Comparison of ENCODE assay signal across 26 mouse cellular contexts in genomic region chr12:44903205-44903732, GRCm38 (mm10).
DNase-seq lines count a peak whose midpoint lies in the region; ATAC-seq lines count a peak whose summit lies in the region.
"Had no signal": no experiment of that assay in that cellular context is flagged by ENCODE, and none has a peak within 500 bp of the region (broad histone marks: within the 10 kb centered on the region; RNA-seq: fewer than 3 reads in every experiment).

No protein-coding gene starts in this region.

- no peak overlapping the region for H3K4me3 ChIP-seq in hindbrain, embryonic 13.5 days
- H3K4me3 ChIP-seq in hindbrain, embryonic 11.5 days (ENCODE audit: low read depth, low read length), result no peak overlapping the region
- H3K4me3 ChIP-seq in midbrain, embryonic 15.5 days, result no peak overlapping the region
- no peak overlapping the region for H3K4me3 ChIP-seq in midbrain, embryonic 13.5 days (replicated peaks)
- H3K4me3 ChIP-seq in hindbrain, embryonic 16.5 days (ENCODE audit: low read length), result no peak overlapping the region
- H3K4me3 ChIP-seq: forebrain, embryonic 13.5 days; heart, embryonic 13.5 days; intestine, embryonic 15.5 days; neural tube, embryonic 12.5 days had no signal

- H3K27me3 ChIP-seq in hindbrain, embryonic 13.5 days, result no peaks in the 10 kb centered on the region
- H3K27me3 ChIP-seq in hindbrain, embryonic 11.5 days (ENCODE audit: control insufficient read depth, insufficient read depth, low read length), result no peaks in the 10 kb centered on the region
- no peaks in the 10 kb centered on the region for H3K27me3 ChIP-seq in midbrain, embryonic 15.5 days (replicated peaks)
- no peaks in the 10 kb centered on the region for H3K27me3 ChIP-seq in midbrain, embryonic 13.5 days
- no peaks in the 10 kb centered on the region for H3K27me3 ChIP-seq in hindbrain, embryonic 16.5 days (replicated peaks; ENCODE audit: control insufficient read depth, insufficient read depth, low read length)
- H3K27me3 ChIP-seq: forebrain, embryonic 13.5 days; heart, embryonic 13.5 days; intestine, embryonic 15.5 days; neural tube, embryonic 12.5 days had no signal

- H3K4me2 ChIP-seq in hindbrain, embryonic 13.5 days, result no peak overlapping the region
- no peak overlapping the region for H3K4me2 ChIP-seq in hindbrain, embryonic 11.5 days (replicated peaks; ENCODE audit: low read depth, low read length)
- no peak overlapping the region for H3K4me2 ChIP-seq in midbrain, embryonic 15.5 days
- H3K4me2 ChIP-seq in midbrain, embryonic 13.5 days (replicated peaks), result no peak overlapping the region
- no peak overlapping the region for H3K4me2 ChIP-seq in hindbrain, embryonic 16.5 days (ENCODE audit: low read length)
- H3K4me2 ChIP-seq: forebrain, embryonic 13.5 days; heart, embryonic 13.5 days; intestine, embryonic 15.5 days; lung, embryonic 14.5 days; neural tube, embryonic 12.5 days had no signal

- no peak overlapping the region for H3K9ac ChIP-seq in hindbrain, embryonic 13.5 days
- H3K9ac ChIP-seq in hindbrain, embryonic 11.5 days (ENCODE audit: low read depth, low read length), result no peak overlapping the region
- no peak overlapping the region for H3K9ac ChIP-seq in midbrain, embryonic 15.5 days
- H3K9ac ChIP-seq in midbrain, embryonic 13.5 days (replicated peaks), result no peak overlapping the region
- no peak overlapping the region for H3K9ac ChIP-seq in hindbrain, embryonic 16.5 days (ENCODE audit: low read depth, low read length)
- H3K9ac ChIP-seq: forebrain, embryonic 13.5 days; heart, embryonic 13.5 days; intestine, embryonic 15.5 days; liver, embryonic 14.5 days; lung, embryonic 14.5 days; neural tube, embryonic 12.5 days had no signal

- no peak for DNase-seq in hindbrain, embryonic 11.5 days (ENCODE audit: low spot score)
- no peak for DNase-seq in left cerebral cortex, adult 8-10 months (ENCODE audit: low spot score in 2 of 2)
- DNase-seq: adrenal gland, adult 2 months; adrenal gland, postnatal 36 days; cerebellum, adult 11-12 months; gastrocnemius, postnatal 10 days; heart, postnatal 10 days; kidney, adult 2 months; layer of hippocampus, adult 9-11 months; liver; lung, embryonic 14.5 days; lung, postnatal 14 days; thymus, adult 2 months; thymus, postnatal 36 days had no signal

- H3K4me1 ChIP-seq in hindbrain, embryonic 13.5 days (replicated peaks), result no peaks in the 10 kb centered on the region
- no peaks in the 10 kb centered on the region for H3K4me1 ChIP-seq in hindbrain, embryonic 11.5 days (replicated peaks; ENCODE audit: control insufficient read depth, insufficient read depth, low read length)
- no peaks in the 10 kb centered on the region for H3K4me1 ChIP-seq in midbrain, embryonic 15.5 days
- no peaks in the 10 kb centered on the region for H3K4me1 ChIP-seq in midbrain, embryonic 13.5 days (replicated peaks)
- H3K4me1 ChIP-seq in hindbrain, embryonic 16.5 days (ENCODE audit: control insufficient read depth, insufficient read depth, low read depth, low read length), result no peaks in the 10 kb centered on the region
- H3K4me1 ChIP-seq: intestine, embryonic 15.5 days; neural tube, embryonic 12.5 days had no signal

- H3K9me3 ChIP-seq in hindbrain, embryonic 13.5 days, result no peaks in the 10 kb centered on the region
- H3K9me3 ChIP-seq in hindbrain, embryonic 11.5 days (ENCODE audit: control insufficient read depth, low read length), result no peaks in the 10 kb centered on the region
- H3K9me3 ChIP-seq in midbrain, embryonic 15.5 days, result no peaks in the 10 kb centered on the region
- H3K9me3 ChIP-seq in midbrain, embryonic 13.5 days, result no peaks in the 10 kb centered on the region
- H3K9me3 ChIP-seq in hindbrain, embryonic 16.5 days (ENCODE audit: control insufficient read depth, low read length), result no peaks in the 10 kb centered on the region
- H3K9me3 ChIP-seq: forebrain, embryonic 13.5 days; heart, embryonic 13.5 days; intestine, embryonic 15.5 days; neural tube, embryonic 12.5 days had no signal

- peak; percentile 59; the same call in 1 of the 2 replicates for ATAC-seq in hindbrain, embryonic 13.5 days (ENCODE audit: low FRiP score)
- no peak for ATAC-seq in hindbrain, embryonic 11.5 days (ENCODE audit: low FRiP score)
- peak; percentile 63; the same call in 1 of the 2 replicates for ATAC-seq in midbrain, embryonic 15.5 days (replicated peaks)
- ATAC-seq in midbrain, embryonic 13.5 days, result no peak
- peak; percentile 69; the same call in 1 of the 2 replicates for ATAC-seq in hindbrain, embryonic 16.5 days
- no peak for ATAC-seq in activated CD4-positive, CD25-positive, alpha-beta regulatory T cell, adult 4 months
- ATAC-seq: CD4-positive, CD25-positive, alpha-beta regulatory T cell, adult 4 months; forebrain, embryonic 13.5 days; intestine, embryonic 15.5 days had no signal

- WGBS in hindbrain, embryonic 13.5 days, result 46% methylated on average over 1 of the region's 1 CpGs
- 90% methylated on average over 1 of the region's 1 CpGs for WGBS in hindbrain, embryonic 11.5 days
- WGBS in midbrain, embryonic 15.5 days, result 29% methylated on average over 1 of the region's 1 CpGs
- 58% methylated on average over 1 of the region's 1 CpGs for WGBS in midbrain, embryonic 13.5 days
- WGBS in hindbrain, embryonic 16.5 days, result 29% methylated on average over 1 of the region's 1 CpGs

- no peak overlapping the region for H3K27ac ChIP-seq in hindbrain, embryonic 13.5 days
- H3K27ac ChIP-seq in hindbrain, embryonic 11.5 days (ENCODE audit: low read depth, low read length), result no peak overlapping the region
- H3K27ac ChIP-seq in midbrain, embryonic 15.5 days, result no peak overlapping the region
- H3K27ac ChIP-seq in midbrain, embryonic 13.5 days, result no peak overlapping the region
- no peak overlapping the region for H3K27ac ChIP-seq in hindbrain, embryonic 16.5 days (ENCODE audit: low read depth, low read length)
- H3K27ac ChIP-seq: forebrain, embryonic 13.5 days; heart, embryonic 13.5 days; intestine, embryonic 15.5 days; kidney, postnatal 0 days; liver, embryonic 14.5 days; neural tube, embryonic 12.5 days had no signal

- no peaks in the 10 kb centered on the region for H3K36me3 ChIP-seq in hindbrain, embryonic 13.5 days
- H3K36me3 ChIP-seq in hindbrain, embryonic 11.5 days (ENCODE audit: control insufficient read depth, insufficient read depth, low read length), result no peaks in the 10 kb centered on the region
- H3K36me3 ChIP-seq in midbrain, embryonic 15.5 days (replicated peaks), result no peaks in the 10 kb centered on the region
- no peaks in the 10 kb centered on the region for H3K36me3 ChIP-seq in midbrain, embryonic 13.5 days
- H3K36me3 ChIP-seq in hindbrain, embryonic 16.5 days (ENCODE audit: control insufficient read depth, insufficient read depth, low read length), result no peaks in the 10 kb centered on the region
- H3K36me3 ChIP-seq: intestine, embryonic 15.5 days; neural tube, embryonic 12.5 days had no signal

Comparison
In these comparisons a context has a peak if more than half of its experiments do, and no peak if none do; other contexts are left out.
1. ATAC-seq: peak in hindbrain, embryonic 13.5 days (single experiment), midbrain, embryonic 15.5 days (single experiment) and hindbrain, embryonic 16.5 days (single experiment); none in hindbrain, embryonic 11.5 days (single experiment), midbrain, embryonic 13.5 days (single experiment) and activated CD4-positive, CD25-positive, alpha-beta regulatory T cell, adult 4 months (single experiment).